22 mouse cellular contexts compared by ENCODE assay signal in the genomic region with DNA sequence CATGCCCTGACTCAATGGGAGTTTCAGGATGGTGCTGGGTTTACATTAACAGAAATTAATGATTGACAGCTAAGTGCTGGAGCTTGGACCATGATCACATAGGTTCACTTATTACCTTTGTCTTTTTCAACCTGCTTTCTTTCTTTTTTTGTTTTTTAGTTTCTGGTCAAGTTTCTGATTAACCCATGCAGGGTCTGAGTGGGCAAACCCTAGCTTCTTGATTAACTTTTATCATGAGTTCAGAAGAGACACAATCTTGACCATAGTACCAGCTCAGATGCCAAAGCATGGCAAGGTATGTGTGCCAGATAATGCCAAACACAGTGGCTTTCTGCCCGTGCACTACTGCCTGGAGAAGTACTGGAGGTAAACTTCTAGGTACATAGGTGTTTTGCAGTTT.
DNase-seq lines count a peak whose midpoint lies in the region; ATAC-seq and TF ChIP-seq lines count a peak whose summit lies in the region.
"Had no signal": no experiment of that assay in that cellular context is flagged by ENCODE, and none has a peak within 500 bp of the region (broad histone marks: within the 10 kb centered on the region; RNA-seq: fewer than 3 reads in every experiment).

No protein-coding gene starts in this region.

- H3K36me3 ChIP-seq in intestine, embryonic 16.5 days (ENCODE audit: control insufficient read depth, insufficient read depth, low read length), result no peaks in the 10 kb centered on the region
- no peaks in the 10 kb centered on the region for H3K36me3 ChIP-seq in kidney, embryonic 16.5 days (ENCODE audit: insufficient read depth, low read length)
- no peaks in the 10 kb centered on the region for H3K36me3 ChIP-seq in liver, embryonic 15.5 days (replicated peaks)
- no peaks in the 10 kb centered on the region for H3K36me3 ChIP-seq in lung, postnatal 0 days (ENCODE audit: insufficient read depth, low read length)
- H3K36me3 ChIP-seq: forebrain, embryonic 12.5 days; heart, embryonic 10.5 days; hindbrain, embryonic 10.5 days; liver, embryonic 13.5 days; midbrain, embryonic 15.5 days; neural tube, embryonic 15.5 days had no signal

- 50% methylated on average over 1 of the region's 1 CpGs for WGBS in intestine, embryonic 16.5 days
- 54% methylated on average over 1 of the region's 1 CpGs for WGBS in kidney, embryonic 16.5 days
- WGBS in liver, embryonic 15.5 days (ENCODE audit: insufficient replicate concordance), result 36% methylated on average over 1 of the region's 1 CpGs
- 47% methylated on average over 1 of the region's 1 CpGs for WGBS in lung, postnatal 0 days

- peak overlapping the region; percentile 65 for H3K27ac ChIP-seq in intestine, embryonic 16.5 days (ENCODE audit: low read length)
- peak overlapping the region; percentile 80 for H3K27ac ChIP-seq in kidney, embryonic 16.5 days (ENCODE audit: low read length)
- no peak overlapping the region for H3K27ac ChIP-seq in liver, embryonic 15.5 days (replicated peaks)
- no peak overlapping the region for H3K27ac ChIP-seq in lung, postnatal 0 days (ENCODE audit: low read length)
- H3K27ac ChIP-seq: forebrain, embryonic 12.5 days; heart, embryonic 10.5 days; hindbrain, embryonic 10.5 days; hindbrain, postnatal 0 days; layer of hippocampus, adult 2 months; liver, embryonic 13.5 days; midbrain, embryonic 15.5 days; neural tube, embryonic 15.5 days had no signal

- no peak overlapping the region for H3K9ac ChIP-seq in intestine, embryonic 16.5 days (ENCODE audit: low read depth, low read length)
- no peak overlapping the region for H3K9ac ChIP-seq in kidney, embryonic 16.5 days (replicated peaks; ENCODE audit: low read length)
- H3K9ac ChIP-seq in liver, embryonic 15.5 days, result no peak overlapping the region
- no peak overlapping the region for H3K9ac ChIP-seq in lung, postnatal 0 days (replicated peaks; ENCODE audit: low read depth)
- H3K9ac ChIP-seq: forebrain, embryonic 12.5 days; liver, embryonic 13.5 days; midbrain, embryonic 15.5 days; neural tube, embryonic 15.5 days had no signal

- no peak overlapping the region for H3K4me3 ChIP-seq in intestine, embryonic 16.5 days (ENCODE audit: low read length)
- H3K4me3 ChIP-seq in kidney, embryonic 16.5 days (ENCODE audit: low read length), result no peak overlapping the region
- H3K4me3 ChIP-seq in liver, embryonic 15.5 days (replicated peaks), result no peak overlapping the region
- no peak overlapping the region for H3K4me3 ChIP-seq in lung, postnatal 0 days (ENCODE audit: low read depth, low read length)
- H3K4me3 ChIP-seq: forebrain, embryonic 12.5 days; heart, embryonic 10.5 days; hindbrain, embryonic 10.5 days; layer of hippocampus, adult 2 months; liver, embryonic 13.5 days; midbrain, embryonic 15.5 days; neural tube, embryonic 15.5 days had no signal

- peak; percentile 80 for DNase-seq in kidney, adult 11 months
- no peak for DNase-seq in urinary bladder, postnatal 4 days (ENCODE audit: low spot score in 2 of 2)
- no peak for DNase-seq in retina, postnatal 1 day
- DNase-seq in lung, postnatal 0 days (ENCODE audit: low spot score), result no peak
- DNase-seq: adrenal gland, adult 2 months; cerebellum, adult 2 months; gastrocnemius, postnatal 36 days; left cerebral cortex, postnatal 4 days; liver, embryonic 13.5 days; lung, postnatal 14 days; right cerebral cortex, postnatal 14 days; thymus, adult 2 months had no signal

- no peak for TF ChIP-seq CTCF in lung, postnatal 0 days (IDR thresholded peaks at IDR 0.05)

- H3K4me2 ChIP-seq in intestine, embryonic 16.5 days (ENCODE audit: low read depth, low read length), result 0 out of 2 replicates have a peak overlapping the region, but pooled peaks have one; percentile 6
- H3K4me2 ChIP-seq in kidney, embryonic 16.5 days (replicated peaks; ENCODE audit: low read depth, low read length), result no peak overlapping the region
- no peak overlapping the region for H3K4me2 ChIP-seq in liver, embryonic 15.5 days
- H3K4me2 ChIP-seq in lung, postnatal 0 days (replicated peaks; ENCODE audit: low read depth, low read length), result no peak overlapping the region
- H3K4me2 ChIP-seq: forebrain, embryonic 12.5 days; liver, embryonic 13.5 days; midbrain, embryonic 15.5 days; neural tube, embryonic 15.5 days had no signal

- no peaks in the 10 kb centered on the region for H3K9me3 ChIP-seq in intestine, embryonic 16.5 days (ENCODE audit: control insufficient read depth, low read length)
- H3K9me3 ChIP-seq in kidney, embryonic 16.5 days (ENCODE audit: low read length), result no peaks in the 10 kb centered on the region
- no peaks in the 10 kb centered on the region for H3K9me3 ChIP-seq in liver, embryonic 15.5 days (replicated peaks)
- no peaks in the 10 kb centered on the region for H3K9me3 ChIP-seq in lung, postnatal 0 days (ENCODE audit: low read length)
- H3K9me3 ChIP-seq: forebrain, embryonic 12.5 days; heart, embryonic 10.5 days; hindbrain, embryonic 10.5 days; liver, embryonic 13.5 days; midbrain, embryonic 15.5 days; neural tube, embryonic 15.5 days had no signal

- 0 out of 2 replicates have a peak, but pooled peaks cover 13% of the 10 kb centered on the region for H3K4me1 ChIP-seq in intestine, embryonic 16.5 days (ENCODE audit: control insufficient read depth, insufficient read depth, low read length)
- H3K4me1 ChIP-seq in kidney, embryonic 16.5 days (ENCODE audit: insufficient read depth, low read length), result peaks cover 9% of the 10 kb centered on the region; the same call in 1 of the 2 replicates
- H3K4me1 ChIP-seq in liver, embryonic 15.5 days (replicated peaks), result no peaks in the 10 kb centered on the region
- no peaks in the 10 kb centered on the region for H3K4me1 ChIP-seq in lung, postnatal 0 days (ENCODE audit: insufficient read depth, low read depth, low read length)
- H3K4me1 ChIP-seq: forebrain, embryonic 12.5 days; liver, embryonic 13.5 days; midbrain, embryonic 15.5 days; neural tube, embryonic 15.5 days had no signal

- peak; percentile 94 for ATAC-seq in intestine, embryonic 16.5 days
- ATAC-seq in kidney, embryonic 16.5 days (ENCODE audit: low FRiP score, low TSS enrichment), result peak; percentile 91
- peak; percentile 40; the same call in 1 of the 2 replicates for ATAC-seq in liver, embryonic 15.5 days (ENCODE audit: insufficient read depth)
- no peak for ATAC-seq in lung, postnatal 0 days
- ATAC-seq: hindbrain, postnatal 0 days; midbrain, embryonic 15.5 days had no signal

- no peaks in the 10 kb centered on the region for H3K27me3 ChIP-seq in intestine, embryonic 16.5 days (replicated peaks; ENCODE audit: control insufficient read depth, insufficient read depth, low read length)
- no peaks in the 10 kb centered on the region for H3K27me3 ChIP-seq in kidney, embryonic 16.5 days (ENCODE audit: insufficient read depth, low read length)
- no peaks in the 10 kb centered on the region for H3K27me3 ChIP-seq in liver, embryonic 15.5 days
- no peaks in the 10 kb centered on the region for H3K27me3 ChIP-seq in lung, postnatal 0 days (replicated peaks; ENCODE audit: insufficient read depth, low read length)
- H3K27me3 ChIP-seq: forebrain, embryonic 12.5 days; liver, embryonic 13.5 days; midbrain, embryonic 15.5 days; neural tube, embryonic 15.5 days had no signal

- no peak for TF ChIP-seq EP300 in lung, postnatal 0 days (IDR thresholded peaks at IDR 0.05)

Comparison
In these comparisons a context has a peak if more than half of its experiments do, and no peak if none do; other contexts are left out.
1. H3K27ac ChIP-seq: peak in intestine, embryonic 16.5 days (single experiment) and kidney, embryonic 16.5 days (single experiment); none in liver, embryonic 15.5 days (single experiment) and lung, postnatal 0 days (single experiment).